Mouse (Mus musculus) lung, postnatal 0 days (tissue): Measurements from ENCODE around the gene Prmt3. TPM values are rescaled to one million over a fixed set of nuclear protein-coding genes. Genes with fewer than 3 reads are reported as not detected.

Experiments
- ATAC-seq: fragments of 200-750 bp; cut with Nextera tagmentation; 2 replicates; pipeline ENCODE4 v1.8.0; 2017; ENCODE audit warnings: moderate library complexity
- DNase-seq: peaks from one replicate; pipeline ENCODE4 v3.0.0-alpha.2; 2016; ENCODE audit warnings: low spot score
- H3K27ac ChIP-seq: fragments of 300-500 bp; sonication (generic); 2 replicates; pipeline ENCODE4 v1.5.1; 2014; ENCODE audit warnings: antibody characterized with exemption, mild to moderate bottlenecking, low read length, mixed read lengths
- H3K27me3 ChIP-seq: fragments of 300-500 bp; sonication (generic); replicated peaks from 2 replicates; pipeline ENCODE4 v1.6.1; 2014; ENCODE audit warnings: low read length, mixed read lengths; ENCODE audit not compliant: insufficient read depth
- H3K36me3 ChIP-seq: fragments of 300-500 bp; sonication (generic); 2 replicates; pipeline ENCODE4 v1.6.1; 2014; ENCODE audit warnings: low read length, mixed read lengths; ENCODE audit not compliant: insufficient read depth
- H3K4me1 ChIP-seq: fragments of 300-500 bp; sonication (generic); 2 replicates; pipeline ENCODE4 v1.6.1; 2014; ENCODE audit warnings: antibody characterized with exemption, low read depth, low read length, mixed read lengths; ENCODE audit not compliant: insufficient read depth
- H3K4me2 ChIP-seq: fragments of 300-500 bp; sonication (generic); replicated peaks from 2 replicates; pipeline ENCODE4 v1.6.1; 2014; ENCODE audit warnings: low read depth, mild to moderate bottlenecking, low read length, moderate library complexity, mixed read lengths
- H3K4me3 ChIP-seq: fragments of 300-500 bp; sonication (generic); 2 replicates; pipeline ENCODE4 v1.5.1; 2014; ENCODE audit warnings: low read depth, low read length
- H3K9ac ChIP-seq: fragments of 300-500 bp; sonication (generic); replicated peaks from 2 replicates; pipeline ENCODE4 v1.6.1; 2014; ENCODE audit warnings: low read depth, mild to moderate bottlenecking
- H3K9me3 ChIP-seq: fragments of 300-500 bp; sonication (generic); 2 replicates; pipeline ENCODE4 v1.6.1; 2016; ENCODE audit warnings: low read length, mixed read lengths
- CTCF ChIP-seq: IDR thresholded peaks from 2 replicates; pipeline ENCODE4 v1.5.1; 2016; ENCODE audit warnings: antibody characterized with exemption, mild to moderate bottlenecking
- EP300 ChIP-seq: IDR thresholded peaks from 2 replicates; pipeline ENCODE4 v1.6.1; 2016; ENCODE audit warnings: antibody characterized with exemption, mild to moderate bottlenecking, control low read depth
- WGBS: fragments of 180-500 bp; shearing (Covaris S2); extraction: QIAGEN DNeasy Blood & Tissue Kit; methylation state at CpG from one replicate; pipeline ENCODE4 v1.1.7; 2014; 5-methylcytosine and 5-hydroxymethylcytosine counted together
- polyA plus RNA-seq: library from polyadenylated mRNA; unstranded; fragments of >200 nt; fragmentation: Nextera tagmentation; extraction: Ambion mirVana; gene quantifications from 2 replicates; pipeline ENCODE4 v1.2.1, GENCODE M21; 2015

The Prmt3 gene
- polyA plus RNA-seq, 1 experiment from 2014 or later, result 15.9 TPM

DNA sequence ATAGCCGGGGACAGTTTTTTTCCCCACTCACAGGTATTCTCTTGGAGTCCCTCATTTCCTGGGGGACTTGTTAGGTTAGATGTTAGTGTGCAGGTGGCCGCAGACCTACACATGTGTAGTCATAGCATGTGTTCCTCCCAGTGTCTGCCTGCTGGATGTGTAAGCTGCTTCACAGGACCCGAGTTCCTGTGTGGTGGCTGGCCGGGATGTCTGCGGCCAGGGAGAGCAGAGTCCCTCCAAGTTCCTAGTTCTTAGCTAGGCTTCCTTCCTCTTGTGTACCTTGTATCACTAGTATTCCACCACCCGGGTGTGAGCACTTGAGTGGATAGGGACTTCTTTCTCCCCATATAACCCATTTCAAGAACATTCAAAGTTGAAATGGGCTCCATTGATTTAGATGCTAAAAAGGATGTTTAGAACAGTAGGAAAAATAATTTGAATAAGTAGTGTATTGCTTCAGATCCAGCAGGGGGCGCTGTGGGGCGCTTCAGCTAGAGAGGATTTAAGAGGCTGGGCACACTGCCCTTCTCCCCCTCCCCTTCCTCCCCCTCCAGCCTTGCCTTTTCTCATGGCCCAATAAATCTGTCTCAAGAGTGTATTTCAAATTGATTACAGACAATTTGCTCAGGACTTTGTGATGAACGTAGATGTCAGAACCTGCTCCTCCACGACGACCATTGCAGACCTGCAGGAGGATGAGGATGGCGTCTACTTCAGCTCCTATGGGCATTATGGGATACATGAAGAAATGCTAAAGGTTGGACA lies 8.7 kb downstream of the Prmt3 start:
- Histone ChIP-seq H3K27me3 (no peaks in the 10 kb centered on the region), H3K27ac (no peak overlapping the region), H3K36me3 (peaks cover 6% of the 10 kb centered on the region; the same call in 1 of the 2 replicates), H3K4me3 (no peak overlapping the region), H3K9ac (no peak overlapping the region), H3K9me3 (no peaks in the 10 kb centered on the region), H3K4me2 (no peak overlapping the region), H3K4me1 (no peaks in the 10 kb centered on the region)
- 73% methylated on average over 12 of the region's 12 CpGs for WGBS
- ATAC-seq (no peak), DNase-seq (peak; percentile 79)
- TF ChIP-seq CTCF, result peak; percentile 65
- TF ChIP-seq EP300, result no peak

DNA sequence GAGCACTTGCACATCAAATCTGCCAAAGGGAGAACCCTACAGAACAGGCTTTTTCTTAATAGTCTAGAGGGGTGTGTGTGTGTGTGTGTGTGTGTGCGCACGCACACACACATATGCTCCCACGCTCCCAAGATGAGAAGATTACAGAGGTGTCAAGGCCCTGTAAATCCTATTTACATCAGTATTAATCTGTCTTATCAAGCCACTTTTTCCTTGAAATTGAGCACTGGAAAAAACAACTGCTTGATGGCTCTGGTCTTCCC lies 9.2 kb downstream of the Prmt3 start:
- Histone ChIP-seq H3K9me3 (no peaks in the 10 kb centered on the region), H3K4me3 (no peak overlapping the region), H3K27ac (no peak overlapping the region), H3K36me3 (peaks cover 6% of the 10 kb centered on the region; the same call in 1 of the 2 replicates), H3K9ac (no peak overlapping the region), H3K4me2 (no peak overlapping the region), H3K4me1 (no peaks in the 10 kb centered on the region), H3K27me3 (no peaks in the 10 kb centered on the region)
- 96% methylated on average over 3 of the region's 3 CpGs for WGBS
- ATAC-seq, result no peak
- TF ChIP-seq CTCF (no peak), EP300 (no peak)
- no peak for DNase-seq

DNA sequence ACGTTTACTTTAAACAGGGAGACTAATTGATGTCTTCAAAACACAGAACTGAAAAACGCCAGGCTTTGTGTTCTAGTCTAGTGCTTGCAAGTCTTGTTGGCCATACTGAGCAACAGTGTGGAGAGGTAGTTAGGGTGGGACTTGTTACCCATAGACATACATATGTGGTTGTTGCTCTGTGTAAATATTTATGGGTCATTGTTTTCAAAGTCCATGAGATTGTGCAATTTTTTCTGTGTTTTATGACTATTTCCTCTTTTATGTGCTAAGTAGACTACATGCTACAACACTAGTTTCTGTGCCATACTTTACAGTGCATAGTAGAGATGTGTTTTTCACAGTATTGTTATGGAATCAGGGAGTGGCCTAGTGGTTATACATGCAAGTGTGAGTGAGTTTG lies 16.2 kb downstream of the Prmt3 start:
- H3K4me2 ChIP-seq, result no peak overlapping the region
- no peaks in the 10 kb centered on the region for H3K9me3 ChIP-seq
- no peaks in the 10 kb centered on the region for H3K27me3 ChIP-seq
- no peak overlapping the region for H3K4me3 ChIP-seq
- no peak overlapping the region for H3K27ac ChIP-seq
- DNase-seq (no peak), ATAC-seq (no peak)
- no peaks in the 10 kb centered on the region for H3K4me1 ChIP-seq
- TF ChIP-seq EP300 (no peak), CTCF (no peak)
- H3K9ac ChIP-seq, result no peak overlapping the region
- H3K36me3 ChIP-seq, result peaks cover 9% of the 10 kb centered on the region; the same call in 1 of the 2 replicates
- WGBS, result 75% methylated on average over 2 of the region's 2 CpGs

DNA sequence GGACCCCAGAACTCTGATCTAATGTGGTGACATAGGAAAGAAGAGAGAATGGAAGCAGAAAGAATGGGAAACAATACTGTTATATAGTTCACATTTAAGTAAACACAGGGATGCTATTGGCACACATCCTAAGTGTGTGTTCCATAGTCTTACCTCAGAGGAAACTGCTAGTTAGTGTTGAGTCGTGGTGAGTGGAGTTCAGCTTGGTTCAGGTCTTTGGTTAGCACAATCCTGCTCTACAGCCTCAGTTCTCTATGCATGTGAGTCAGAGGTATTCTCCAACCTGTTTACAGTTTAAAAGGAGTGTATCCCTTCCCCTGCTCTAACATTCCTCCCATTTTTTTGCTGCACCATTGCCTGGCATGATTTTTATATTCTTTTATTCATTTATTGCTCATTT lies 19.0 kb downstream of the Prmt3 start:
- H3K4me3 ChIP-seq, result no peak overlapping the region
- no peak overlapping the region for H3K9ac ChIP-seq
- H3K4me1 ChIP-seq, result no peaks in the 10 kb centered on the region
- H3K27me3 ChIP-seq, result no peaks in the 10 kb centered on the region
- DNase-seq (no peak), ATAC-seq (no peak)
- WGBS, result 44% methylated on average over 1 of the region's 1 CpGs
- no peak overlapping the region for H3K27ac ChIP-seq
- H3K4me2 ChIP-seq, result no peak overlapping the region
- TF ChIP-seq EP300, result no peak
- TF ChIP-seq CTCF, result no peak
- peaks cover 9% of the 10 kb centered on the region; the same call in 1 of the 2 replicates for H3K36me3 ChIP-seq
- H3K9me3 ChIP-seq, result no peaks in the 10 kb centered on the region

DNA sequence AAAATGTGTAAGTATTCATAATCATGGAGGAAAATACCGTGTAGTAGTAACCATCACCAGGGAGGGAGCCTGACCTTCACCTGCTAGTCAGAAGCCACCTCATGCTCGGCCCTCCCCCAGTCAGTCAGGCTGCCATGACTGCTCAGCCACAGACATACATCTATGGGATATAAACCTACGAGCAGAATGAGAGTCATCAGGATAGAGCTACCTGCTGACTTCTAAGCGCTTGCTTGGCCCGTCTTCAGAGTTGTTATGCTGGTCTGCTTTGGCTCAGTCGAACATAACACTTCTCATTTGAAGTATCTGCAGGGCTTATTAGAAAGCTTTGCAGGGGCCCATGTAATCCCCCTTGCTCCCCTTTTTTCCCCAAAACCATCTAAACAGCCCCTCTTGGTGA lies 25.4 kb downstream of the Prmt3 start:
- H3K36me3 ChIP-seq, result peaks cover 9% of the 10 kb centered on the region; the same call in 1 of the 2 replicates
- 89% methylated on average over 6 of the region's 6 CpGs for WGBS
- DNase-seq, result no peak

DNA sequence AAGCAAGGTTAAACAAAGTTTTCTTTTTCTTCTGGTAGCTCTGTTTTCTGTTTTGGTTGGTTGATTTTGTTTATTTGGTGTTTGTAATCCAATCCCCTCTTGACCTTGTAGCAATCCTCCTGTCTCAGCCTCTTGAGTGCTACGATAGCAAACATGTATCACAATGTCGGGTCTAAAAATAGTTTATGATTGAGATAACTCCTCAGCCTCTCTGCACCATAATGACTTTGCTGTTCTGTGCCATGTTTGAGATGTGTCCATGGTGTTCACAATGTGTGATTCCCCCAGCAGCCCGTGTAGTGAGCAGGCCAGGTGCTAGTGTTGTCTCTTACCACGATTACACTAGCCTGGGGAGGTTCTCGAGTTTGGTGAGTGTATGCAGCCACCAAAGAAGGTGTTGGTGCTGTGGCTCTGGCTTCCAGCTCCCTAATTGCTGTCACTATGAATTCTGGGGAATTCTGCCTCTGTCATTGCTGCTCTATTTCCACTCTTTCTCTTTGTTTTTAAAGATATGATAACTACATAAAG lies 26.6 kb downstream of the Prmt3 start:
- Histone ChIP-seq H3K4me1 (no peaks in the 10 kb centered on the region), H3K27ac (no peak overlapping the region), H3K9ac (no peak overlapping the region), H3K36me3 (0 out of 2 replicates have a peak, but pooled peaks cover 3% of the 10 kb centered on the region), H3K4me2 (no peak overlapping the region), H3K9me3 (no peaks in the 10 kb centered on the region), H3K4me3 (no peak overlapping the region), H3K27me3 (no peaks in the 10 kb centered on the region)
- no peak for DNase-seq
- TF ChIP-seq CTCF (no peak), EP300 (no peak)
- 58% methylated on average over 5 of the region's 5 CpGs for WGBS
- ATAC-seq, result no peak

More for the DNA sequence above, 25.4 kb downstream of the Prmt3 start:
- no peak overlapping the region for H3K9ac ChIP-seq
- TF ChIP-seq EP300 (no peak), CTCF (no peak)
- H3K4me1 ChIP-seq, result no peaks in the 10 kb centered on the region
- no peak overlapping the region for H3K27ac ChIP-seq
- H3K27me3 ChIP-seq, result no peaks in the 10 kb centered on the region
- H3K9me3 ChIP-seq, result no peaks in the 10 kb centered on the region
- H3K4me3 ChIP-seq, result no peak overlapping the region
- H3K4me2 ChIP-seq, result no peak overlapping the region
- no peak for ATAC-seq
